Mouse (Mus musculus) kidney, postnatal 0 days (tissue): ENCODE measurements around the gene Rbm8a. TPM values are rescaled to one million over a fixed set of nuclear protein-coding genes. Genes with fewer than 3 reads are reported as not detected.

Source experiments
- ATAC-seq: fragments of 200-750 bp; cut with Nextera tagmentation; replicated peaks from 2 replicates; pipeline ENCODE4 v1.8.0; 2017; ENCODE audit warnings: low read depth, moderate number of reproducible peaks, moderate TSS enrichment, moderate library complexity; ENCODE audit not compliant: low FRiP score
- DNase-seq: peaks from one replicate; pipeline ENCODE4 v3.0.0-alpha.2; 2016; ENCODE audit warnings: low spot score
- H3K27ac ChIP-seq: fragments of 300-500 bp; sonication (generic); 2 replicates; pipeline ENCODE4 v1.5.1; 2014; ENCODE audit warnings: mild to moderate bottlenecking
- H3K27me3 ChIP-seq: fragments of 300-500 bp; sonication (generic); 2 replicates; pipeline ENCODE4 v1.6.1; 2014; ENCODE audit warnings: low read length, mixed read lengths; ENCODE audit not compliant: insufficient read depth
- H3K36me3 ChIP-seq: fragments of 300-500 bp; sonication (generic); 2 replicates; pipeline ENCODE4 v1.6.1; 2014; ENCODE audit warnings: low read length, mixed read lengths; ENCODE audit not compliant: insufficient read depth
- H3K4me1 ChIP-seq: fragments of 300-500 bp; sonication (generic); replicated peaks from 2 replicates; pipeline ENCODE4 v1.6.1; 2014; ENCODE audit warnings: antibody characterized with exemption, low read length, mixed read lengths; ENCODE audit not compliant: insufficient read depth
- H3K4me2 ChIP-seq: fragments of 300-500 bp; sonication (generic); 2 replicates; pipeline ENCODE4 v1.6.1; 2014; ENCODE audit warnings: mild to moderate bottlenecking, low read length, moderate library complexity, mixed read lengths
- H3K4me3 ChIP-seq: fragments of 300-500 bp; sonication (generic); replicated peaks from 2 replicates; pipeline ENCODE4 v1.5.1; 2014; ENCODE audit warnings: low read depth, low read length
- H3K9ac ChIP-seq: fragments of 300-500 bp; sonication (generic); 2 replicates; pipeline ENCODE4 v1.6.1; 2014; ENCODE audit warnings: low read depth, low read length
- H3K9me3 ChIP-seq: fragments of 300-500 bp; sonication (generic); replicated peaks from 2 replicates; pipeline ENCODE4 v1.6.1; 2016; ENCODE audit warnings: low read length, inconsistent platforms, mixed read lengths
- CTCF ChIP-seq: IDR thresholded peaks from 2 replicates; pipeline ENCODE4 v1.5.1; 2016; ENCODE audit warnings: antibody characterized with exemption, low read depth, mild to moderate bottlenecking, moderate library complexity
- WGBS: fragments of 180-500 bp; shearing (Covaris S2); extraction: QIAGEN DNeasy Blood & Tissue Kit; methylation state at CpG from one replicate; pipeline ENCODE4 v1.1.7; 2014; 5-methylcytosine and 5-hydroxymethylcytosine counted together
- polyA plus RNA-seq: library from polyadenylated mRNA; unstranded; fragments of >200 nt; fragmentation: Nextera tagmentation; extraction: Ambion mirVana; gene quantifications from 2 replicates; pipeline ENCODE4 v1.2.1, GENCODE M21; 2015

Gene Rbm8a
- polyA plus RNA-seq, 1 experiment from 2014 or later, result 100 TPM

DNA sequence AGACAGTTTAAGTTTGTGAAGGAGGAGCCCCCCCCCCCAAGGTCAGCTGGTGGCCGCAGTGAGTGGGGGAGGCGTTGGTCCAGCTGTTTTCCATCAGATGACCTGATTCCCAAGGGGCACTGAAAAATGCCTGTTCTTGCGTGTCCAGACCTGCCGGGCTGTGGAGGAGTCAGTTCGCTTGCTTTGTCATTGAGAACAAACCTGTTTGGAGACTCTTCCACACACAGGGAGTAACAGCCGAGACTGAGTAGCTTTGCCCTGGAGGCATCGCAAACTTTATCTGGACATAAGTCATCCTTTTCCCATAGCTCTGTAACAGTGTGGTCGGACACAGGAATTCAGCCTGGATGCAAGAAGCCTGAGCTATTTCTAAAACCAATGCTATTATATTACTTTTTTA, 44.7 kb downstream of the Rbm8a start:
- TF ChIP-seq CTCF, result no peak
- no peaks in the 10 kb centered on the region for H3K36me3 ChIP-seq
- no peaks in the 10 kb centered on the region for H3K4me1 ChIP-seq
- no peaks in the 10 kb centered on the region for H3K9me3 ChIP-seq
- peak; percentile 90 for DNase-seq
- no peak overlapping the region for H3K4me3 ChIP-seq
- H3K27me3 ChIP-seq, result no peaks in the 10 kb centered on the region
- H3K9ac ChIP-seq, result no peak overlapping the region
- WGBS, result 17% methylated on average over 8 of the region's 8 CpGs
- ATAC-seq, result peak; percentile 37
- 0 out of 2 replicates have a peak overlapping the region, but pooled peaks have one; percentile 18 for H3K4me2 ChIP-seq
- peak overlapping the region; percentile 25; the same call in 1 of the 2 replicates for H3K27ac ChIP-seq

DNA sequence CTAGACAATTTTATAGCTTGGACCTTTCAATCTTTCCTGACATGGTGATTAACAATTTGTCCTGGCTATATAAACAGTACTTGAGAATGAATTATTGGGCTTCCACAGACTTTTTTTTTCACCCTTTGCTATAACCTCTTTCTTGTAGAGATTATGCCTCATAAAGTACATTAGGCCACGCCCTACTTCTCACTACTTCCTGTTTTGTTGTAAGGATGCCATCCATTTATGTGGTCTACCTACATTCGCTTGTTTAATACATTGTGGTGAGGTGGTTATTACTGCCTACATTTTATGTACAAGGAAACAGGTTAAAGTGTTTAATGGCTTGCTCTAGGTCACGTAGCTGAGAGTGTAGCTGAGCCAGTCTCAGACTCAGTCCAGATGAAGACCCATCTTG, 45.4 kb downstream of the Rbm8a start:
- Histone ChIP-seq H3K36me3 (no peaks in the 10 kb centered on the region), H3K4me2 (no peak overlapping the region), H3K27ac (no peak overlapping the region), H3K9me3 (no peaks in the 10 kb centered on the region), H3K27me3 (no peaks in the 10 kb centered on the region), H3K9ac (no peak overlapping the region), H3K4me3 (no peak overlapping the region), H3K4me1 (no peaks in the 10 kb centered on the region)
- TF ChIP-seq CTCF, result no peak
- peak; percentile 52 for DNase-seq
- no peak for ATAC-seq
- 59% methylated on average over 3 of the region's 3 CpGs for WGBS

GRCm38 (mm10) chr3:96675690-96676089, 46.0 kb downstream of the Rbm8a start:
- Histone ChIP-seq H3K4me1 (no peaks in the 10 kb centered on the region), H3K27me3 (no peaks in the 10 kb centered on the region), H3K27ac (0 out of 2 replicates have a peak overlapping the region, but pooled peaks have one; percentile 22), H3K36me3 (no peaks in the 10 kb centered on the region), H3K4me2 (no peak overlapping the region), H3K9ac (no peak overlapping the region), H3K9me3 (no peaks in the 10 kb centered on the region), H3K4me3 (no peak overlapping the region)
- ATAC-seq (no peak), DNase-seq (no peak)
- WGBS, result 37% methylated on average over 3 of the region's 3 CpGs
- TF ChIP-seq CTCF, result no peak

- ATAC-seq, result no peak
- DNase-seq, result no peak
- no peak overlapping the region for H3K4me2 ChIP-seq
- WGBS, result 61% methylated on average over 7 of the region's 7 CpGs
- no peak for TF ChIP-seq CTCF
- H3K4me1 ChIP-seq, result no peaks in the 10 kb centered on the region
- H3K27ac ChIP-seq, result no peak overlapping the region
- H3K4me3 ChIP-seq, result no peak overlapping the region
- no peaks in the 10 kb centered on the region for H3K9me3 ChIP-seq
- H3K9ac ChIP-seq, result no peak overlapping the region
- no peaks in the 10 kb centered on the region for H3K27me3 ChIP-seq
- H3K36me3 ChIP-seq, result no peaks in the 10 kb centered on the region
These were observed 48.7 kb downstream of the Rbm8a start for GRCm38 (mm10) chr3:96678456-96678855.

DNA sequence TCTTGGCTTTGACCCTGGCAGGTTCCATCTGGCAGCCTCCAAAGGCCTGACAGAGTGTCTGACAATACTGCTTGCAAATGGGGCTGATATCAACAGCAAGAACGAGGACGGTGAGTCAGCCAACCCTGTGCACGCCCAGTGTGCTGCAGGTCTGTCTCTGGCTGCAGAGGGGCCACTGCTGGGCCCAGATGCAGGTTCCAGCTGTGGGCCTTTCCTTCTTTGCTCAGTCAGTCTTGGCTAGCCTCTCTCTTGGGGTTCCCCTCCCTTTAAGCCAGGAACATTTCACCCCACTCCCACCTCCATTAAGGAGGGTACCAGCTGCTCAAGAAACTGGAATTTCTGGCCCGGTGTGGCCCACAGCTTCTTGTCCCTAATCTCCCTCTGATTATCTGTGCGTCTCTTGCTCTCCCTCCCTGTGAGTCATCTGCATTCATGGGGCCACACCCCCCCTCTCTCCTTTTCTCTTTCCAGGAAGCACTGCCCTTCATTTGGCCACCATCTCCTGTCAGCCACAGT, 49.5 kb downstream of the Rbm8a start:
- H3K4me3 ChIP-seq, result no peak overlapping the region
- no peaks in the 10 kb centered on the region for H3K27me3 ChIP-seq
- H3K27ac ChIP-seq, result no peak overlapping the region
- no peaks in the 10 kb centered on the region for H3K36me3 ChIP-seq
- WGBS, result 49% methylated on average over 5 of the region's 5 CpGs
- no peak for DNase-seq
- no peak for TF ChIP-seq CTCF
- H3K9ac ChIP-seq, result no peak overlapping the region
- H3K9me3 ChIP-seq, result no peaks in the 10 kb centered on the region
- no peak overlapping the region for H3K4me2 ChIP-seq
- ATAC-seq, result no peak
- H3K4me1 ChIP-seq, result no peaks in the 10 kb centered on the region

DNA sequence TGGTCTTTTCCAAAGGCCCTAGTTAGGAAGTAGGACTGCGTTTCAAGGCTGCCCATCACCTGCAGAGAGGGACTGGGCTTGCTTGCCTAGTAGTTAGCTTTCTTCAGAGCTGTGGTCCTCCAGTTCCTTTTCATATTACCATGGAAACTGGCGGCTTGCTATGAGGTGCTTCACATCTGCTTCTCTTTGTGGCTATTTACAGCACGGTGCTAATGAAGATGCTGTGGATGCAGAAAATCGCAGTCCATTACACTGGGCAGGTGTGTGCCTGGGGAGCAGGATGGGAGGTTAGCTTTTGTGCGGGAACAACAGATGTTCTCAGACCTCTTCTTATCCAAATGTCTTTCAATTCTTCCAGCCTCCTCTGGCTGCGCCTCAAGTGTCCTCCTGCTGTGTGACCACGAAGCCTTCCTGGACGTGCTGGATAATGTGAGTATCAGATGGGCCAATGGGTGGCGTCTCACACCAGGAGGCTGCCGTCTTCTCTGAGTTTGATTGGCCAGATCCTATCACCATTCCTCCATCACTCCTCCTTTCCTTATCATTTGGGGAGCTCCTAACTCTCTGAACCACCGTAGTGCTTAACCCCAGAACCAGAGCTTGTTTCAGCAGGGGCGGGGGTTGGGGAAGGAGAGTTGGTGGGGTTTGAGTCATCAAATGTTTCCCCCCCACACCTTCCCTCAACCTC, 50.7 kb downstream of the Rbm8a start:
- Histone ChIP-seq H3K9ac (no peak overlapping the region), H3K36me3 (no peaks in the 10 kb centered on the region), H3K27ac (no peak overlapping the region), H3K4me2 (no peak overlapping the region), H3K4me3 (no peak overlapping the region), H3K9me3 (no peaks in the 10 kb centered on the region), H3K27me3 (no peaks in the 10 kb centered on the region), H3K4me1 (no peaks in the 10 kb centered on the region)
- 43% methylated on average over 12 of the region's 12 CpGs for WGBS
- no peak for TF ChIP-seq CTCF
- ATAC-seq (no peak), DNase-seq (no peak)

Other genes starting within 250 kb of the Rbm8a start
- 0.40 and 0.51 TPM in 2 replicates for gene BC107364, start 177.6 kb upstream of the Rbm8a start, polyA plus RNA-seq
- 0.07 and 0.10 TPM in 2 replicates for gene Hfe2, start 104.8 kb upstream of the Rbm8a start, polyA plus RNA-seq
- 241 and 254 TPM in 2 replicates for gene Txnip, start 72.0 kb upstream of the Rbm8a start, polyA plus RNA-seq
- not detected in 2 replicates for gene Gm16253, start 52.9 kb upstream of the Rbm8a start, polyA plus RNA-seq
- 26.0 and 28.2 TPM in 2 replicates for gene Polr3gl, start 35.8 kb upstream of the Rbm8a start, polyA plus RNA-seq
- 1.2 and 1.3 TPM in 2 replicates for gene Ankrd34a, start 33.3 kb upstream of the Rbm8a start, polyA plus RNA-seq
- 4.9 and 5.2 TPM in 2 replicates for gene Lix1l, start 28.8 kb upstream of the Rbm8a start, polyA plus RNA-seq
- 69.4 and 70.1 TPM in 2 replicates for gene Pex11b, start 5.4 kb downstream of the Rbm8a start, polyA plus RNA-seq
- 0.06 TPM in 1 of 2 replicates, not detected in the other for gene Gm42957, start 5.5 kb downstream of the Rbm8a start, polyA plus RNA-seq
- 0.42 and 0.59 TPM in 2 replicates for gene Itga10, start 15.7 kb downstream of the Rbm8a start, polyA plus RNA-seq
- gene Ankrd35, start 40.2 kb downstream of the Rbm8a start, polyA plus RNA-seq, result 1.0 and 1.3 TPM in 2 replicates
- 38.7 and 39.1 TPM in 2 replicates for gene Pias3, start 66.5 kb downstream of the Rbm8a start, polyA plus RNA-seq
- 8.2 and 9.5 TPM in 2 replicates for gene Nudt17, start 78.6 kb downstream of the Rbm8a start, polyA plus RNA-seq
- 25.3 and 29.8 TPM in 2 replicates for gene Polr3c, start 97.7 kb downstream of the Rbm8a start, polyA plus RNA-seq
- 59.0 and 59.2 TPM in 2 replicates for gene Rnf115, start 97.7 kb downstream of the Rbm8a start, polyA plus RNA-seq
- gene Pdzk1, start 199.4 kb downstream of the Rbm8a start, polyA plus RNA-seq, result 322 and 401 TPM in 2 replicates
- 0.06 and 0.09 TPM in 2 replicates for gene Cd160, start 199.4 kb downstream of the Rbm8a start, polyA plus RNA-seq